Mouse (Mus musculus): Measurements from ENCODE around the gene Pcnp. TPM values are rescaled to one million over a fixed set of nuclear protein-coding genes. Genes with fewer than 3 reads are reported as not detected.

Pcnp gene
- total and polyA plus RNA-seq, 3 experiments, result 67.4 to 177 (median 154) TPM

- Histone ChIP-seq H3K9ac (ENCODE audit: insufficient read depth, low read depth) (peak overlapping the region; percentile 47), H3K36me3 (replicated peaks in 1 of 2; ENCODE audit: control insufficient read depth in 1 of 2, insufficient read depth in 1 of 2, low read length in 1 of 2) (no peaks in the 10 kb centered on the region), H3K4me2 (ENCODE audit: insufficient read depth, low read depth, poor library complexity, severe bottlenecking) (peak overlapping the region; percentile 49), H3K4me1 (ENCODE audit: control insufficient read depth in 1 of 2, insufficient read depth in 2 of 2) (peaks cover 6 to 30% of the 10 kb centered on the region in 2 experiments), H3K27me3 (replicated peaks) (no peaks in the 10 kb centered on the region), H3K27ac (ENCODE audit: insufficient read depth, low read depth) (peak overlapping the region; percentile 59), H3K4me3 (replicated peaks in 1 of 3; ENCODE audit: low read depth in 2 of 3, low read length in 2 of 3, poor library complexity in 1 of 3) (no peak overlapping the region), H3K9me3 (replicated peaks; ENCODE audit: low read length) (no peaks in the 10 kb centered on the region), H3K79me2 (replicated peaks; ENCODE audit: control insufficient read depth, extremely low read depth, insufficient read depth, poor library complexity, severe bottlenecking) (no peaks in the 10 kb centered on the region)
- DNase-seq (ENCODE audit: extremely low read depth), result peak; percentile 93
- TF ChIP-seq NELFE (IDR thresholded peaks at IDR 0.05; ENCODE audit: low read depth, low read length), result no peak
- TF ChIP-seq JUND (conservative IDR thresholded peaks at IDR 0.05; ENCODE audit: low read depth, low read length), result no peak; the same call in 1 of the 2 replicates
- no peak for TF ChIP-seq PAX5 (IDR thresholded peaks at IDR 0.05; ENCODE audit: low read length)
- no peak for TF ChIP-seq UBTF (IDR thresholded peaks at IDR 0.05; ENCODE audit: low read depth, low read length)
- TF ChIP-seq MAX (IDR thresholded peaks at IDR 0.05; ENCODE audit: low read length), result peak; percentile 65; the same call in 1 of the 2 replicates
- TF ChIP-seq RCOR1 (conservative IDR thresholded peaks at IDR 0.05; ENCODE audit: low read depth, low read length), result no peak
- no peak for TF ChIP-seq POLR2AphosphoS2 (IDR thresholded peaks at IDR 0.05; ENCODE audit: low read depth, low read length)
- no peak for TF ChIP-seq CTCF (conservative IDR thresholded peaks at IDR 0.05 in 1 of 2, IDR thresholded peaks at IDR 0.05 in 1 of 2; ENCODE audit: low read depth in 2 of 2, low read length in 2 of 2)
- no peak for TF ChIP-seq MAZ (IDR thresholded peaks at IDR 0.05; ENCODE audit: low read depth, low read length)
- peak; percentile 69; the same call in 1 of the 2 replicates for TF ChIP-seq MYC (IDR thresholded peaks at IDR 0.05; ENCODE audit: low read depth, low read length)
- TF ChIP-seq CHD1 (IDR thresholded peaks at IDR 0.05; ENCODE audit: low read depth, low read length), result no peak
- TF ChIP-seq USF2 (conservative IDR thresholded peaks at IDR 0.05; ENCODE audit: low read depth, low read length), result no peak
- 0 out of 2 replicates have a peak, but pooled peaks have one; percentile 45 for TF ChIP-seq MXI1 (IDR thresholded peaks at IDR 0.05; ENCODE audit: low read depth, low read length)
- no peak for TF ChIP-seq RAD21 (IDR thresholded peaks at IDR 0.05; ENCODE audit: low read depth, low read length)
- 0 out of 2 replicates have a peak, but pooled peaks have one; percentile 44 for TF ChIP-seq E2F4 (IDR thresholded peaks at IDR 0.05; ENCODE audit: insufficient replicate concordance, low read depth, low read length)
- TF ChIP-seq CHD2 (IDR thresholded peaks at IDR 0.05; ENCODE audit: low read length), result no peak
- TF ChIP-seq MEF2A (IDR thresholded peaks at IDR 0.05; ENCODE audit: borderline replicate concordance, low read depth, low read length), result peak; percentile 56; the same call in 1 of the 2 replicates
- TF ChIP-seq EP300 (IDR thresholded peaks at IDR 0.05; ENCODE audit: low read length), result peak; percentile 93
- TF ChIP-seq IRF4 (IDR thresholded peaks at IDR 0.05; ENCODE audit: low read depth, low read length), result peak; percentile 98
- peak; percentile 64; the same call in 1 of the 2 replicates for TF ChIP-seq TCF12 (IDR thresholded peaks at IDR 0.05; ENCODE audit: low read depth, low read length)
- no peak for TF ChIP-seq USF1 (IDR thresholded peaks at IDR 0.05; ENCODE audit: low read depth, low read length)
- no peak for TF ChIP-seq ZC3H11A (IDR thresholded peaks at IDR 0.05; ENCODE audit: low read depth, low read length)
- no peak for TF ChIP-seq KAT2A (IDR thresholded peaks at IDR 0.05; ENCODE audit: insufficient replicate concordance, low read length)
- peak; percentile 61 for TF ChIP-seq BHLHE40 (IDR thresholded peaks at IDR 0.05; ENCODE audit: low read depth, low read length)
- peak; percentile 56 for TF ChIP-seq ETS1 (conservative IDR thresholded peaks at IDR 0.05; ENCODE audit: low read depth, low read length)
- peak; percentile 71 for TF ChIP-seq POLR2A (IDR thresholded peaks at IDR 0.05; ENCODE audit: low read depth, low read length)
- TF ChIP-seq ZKSCAN1 (IDR thresholded peaks at IDR 0.05; ENCODE audit: borderline replicate concordance, low read depth, low read length), result no peak
- TF ChIP-seq GABPA (IDR thresholded peaks at IDR 0.05; ENCODE audit: insufficient replicate concordance, low read depth, low read length), result no peak
- TF ChIP-seq MAFK (IDR thresholded peaks at IDR 0.05; ENCODE audit: insufficient replicate concordance, low read length), result no peak
- peak; percentile 45 for TF ChIP-seq HCFC1 (IDR thresholded peaks at IDR 0.05; ENCODE audit: low read depth, low read length)
- TF ChIP-seq TBP (conservative IDR thresholded peaks at IDR 0.05; ENCODE audit: low read depth, low read length), result no peak; the same call in 1 of the 2 replicates
- no peak; the same call in 1 of the 2 replicates for TF ChIP-seq ZMIZ1 (IDR thresholded peaks at IDR 0.05; ENCODE audit: low read depth, low read length)
- TF ChIP-seq JUN (IDR thresholded peaks at IDR 0.05; ENCODE audit: insufficient read depth, low read depth, low read length), result 0 out of 2 replicates have a peak, but pooled peaks have one; percentile 17
- no peak for TF ChIP-seq NRF1 (IDR thresholded peaks at IDR 0.05; ENCODE audit: low read depth, low read length)
- TF ChIP-seq ZNF384 (IDR thresholded peaks at IDR 0.05; ENCODE audit: low read depth, low read length), result no peak
- peak; percentile 81 for TF ChIP-seq ELF1 (IDR thresholded peaks at IDR 0.05; ENCODE audit: low read depth, low read length)
- TF ChIP-seq SMC3 (IDR thresholded peaks at IDR 0.05; ENCODE audit: low read depth, low read length), result no peak
- peak; percentile 66; the same call in 1 of the 2 replicates for TF ChIP-seq SIN3A (IDR thresholded peaks at IDR 0.05; ENCODE audit: low read length)
- in situ Hi-C loops (cut with MboI; ENCODE audit: low pct_ligation_motif_present, low pct_unique_long_range_greater_than_20kb, low sequenced_read_pairs), result loop anchor here (10.0 kb wide), 1 partner anchor 87 kb away; the partner anchor contains the start of gene Zbtb11
- dilution Hi-C loops (cut with MboI; ENCODE audit: extremely low pct_ligation_motif_present, extremely low pct_unique_long_range_greater_than_20kb, low sequenced_read_pairs), result no loop called here
Measured at GRCm38 (mm10) chr16:56061995-56062594, 32.6 kb upstream of the Pcnp start.
